Mouse (Mus musculus): Measurements from ENCODE around the gene Ifitm1.

Gene Ifitm1

GRCm38 (mm10) chr7:140966921-140967320 lies at the start of gene Ifitm1:
Ifitm1 (plus strand) TSS chr7:140967221.
- DNase-seq (ENCODE audit: low read depth), result no peak

- no peak for DNase-seq (ENCODE audit: low read depth)
These were observed 47.1 kb upstream of the Ifitm1 start for GRCm38 (mm10) chr7:140919911-140920310.

GRCm38 (mm10) chr7:140920418-140921029 lies 46.5 kb upstream of the Ifitm1 start, which contains the start of gene Nlrp6:
Nlrp6 (plus strand) TSS chr7:140920902.
- DNase-seq (ENCODE audit: low read depth), result no peak

GRCm38 (mm10) chr7:140921225-140921975 lies 45.6 kb upstream of the Ifitm1 start:
- DNase-seq (ENCODE audit: low read depth), result no peak

GRCm38 (mm10) chr7:140922398-140923069 lies 44.5 kb upstream of the Ifitm1 start:
- peak; percentile 40 for DNase-seq (ENCODE audit: low read depth)

GRCm38 (mm10) chr7:140923070-140923775 lies 43.8 kb upstream of the Ifitm1 start:
- peak; percentile 32 for DNase-seq (ENCODE audit: low read depth)

GRCm38 (mm10) chr7:140927181-140927580 lies 39.8 kb upstream of the Ifitm1 start:
- DNase-seq (ENCODE audit: low read depth), result no peak

GRCm38 (mm10) chr7:140938436-140938835 lies 28.6 kb upstream of the Ifitm1 start:
- peak; percentile 53 for DNase-seq (ENCODE audit: low read depth)

GRCm38 (mm10) chr7:140938896-140939295 lies 28.1 kb upstream of the Ifitm1 start:
- no peak for DNase-seq (ENCODE audit: low read depth)

GRCm38 (mm10) chr7:140939669-140940171 lies 27.3 kb upstream of the Ifitm1 start:
- DNase-seq (ENCODE audit: low read depth), result no peak

- DNase-seq (ENCODE audit: low read depth), result peak; percentile 93
These were observed 25.6 kb upstream of the Ifitm1 start, which contains the start of gene Pgghg for GRCm38 (mm10) chr7:140941222-140942051. Pgghg (plus strand) TSS chr7:140941391.

GRCm38 (mm10) chr7:140942341-140942740 lies 24.7 kb upstream of the Ifitm1 start:
- peak; percentile 43 for DNase-seq (ENCODE audit: low read depth)

- peak; percentile 34 for DNase-seq (ENCODE audit: low read depth)
These were observed 24.2 kb upstream of the Ifitm1 start for GRCm38 (mm10) chr7:140942811-140943210.

- DNase-seq (ENCODE audit: low read depth), result no peak
These were observed 23.7 kb upstream of the Ifitm1 start for GRCm38 (mm10) chr7:140943356-140943755.

- DNase-seq (ENCODE audit: low read depth), result no peak
These were observed 22.8 kb upstream of the Ifitm1 start for GRCm38 (mm10) chr7:140944236-140944635.

GRCm38 (mm10) chr7:140945247-140945646 lies 21.8 kb upstream of the Ifitm1 start:
- DNase-seq (ENCODE audit: low read depth), result no peak

GRCm38 (mm10) chr7:140946311-140946710 lies 20.7 kb upstream of the Ifitm1 start:
- no peak for DNase-seq (ENCODE audit: low read depth)

- DNase-seq (ENCODE audit: low read depth), result peak; percentile 81
These were observed 20.0 kb upstream of the Ifitm1 start for GRCm38 (mm10) chr7:140946980-140947379.

- DNase-seq (ENCODE audit: low read depth), result no peak
These were observed 18.9 kb upstream of the Ifitm1 start for GRCm38 (mm10) chr7:140948161-140948560.

GRCm38 (mm10) chr7:140949255-140949654 lies 17.8 kb upstream of the Ifitm1 start:
- no peak for DNase-seq (ENCODE audit: low read depth)
